Mouse (Mus musculus): ENCODE results near the gene Sec31a.

The Sec31a gene

DNA sequence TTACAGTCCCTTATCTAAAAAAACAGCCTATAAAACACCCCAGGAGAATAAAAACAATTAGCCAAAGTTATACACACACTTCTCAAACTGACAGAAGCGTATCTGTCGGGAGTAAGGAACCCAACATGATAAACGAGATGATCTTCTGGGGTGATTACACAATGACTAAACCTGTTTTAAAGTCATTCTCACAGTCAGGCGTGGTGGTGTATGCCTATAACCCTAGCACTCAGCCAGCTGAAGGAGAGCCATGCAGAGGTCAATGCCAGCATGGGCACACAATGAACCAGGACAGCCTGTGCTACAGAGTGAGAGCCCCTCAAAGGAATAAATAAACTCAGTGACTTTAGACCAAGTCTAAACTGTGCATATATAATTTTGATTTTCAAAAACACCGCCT, 7.5 kb downstream of the Sec31a start:
- DNase-seq, result no peak

DNA sequence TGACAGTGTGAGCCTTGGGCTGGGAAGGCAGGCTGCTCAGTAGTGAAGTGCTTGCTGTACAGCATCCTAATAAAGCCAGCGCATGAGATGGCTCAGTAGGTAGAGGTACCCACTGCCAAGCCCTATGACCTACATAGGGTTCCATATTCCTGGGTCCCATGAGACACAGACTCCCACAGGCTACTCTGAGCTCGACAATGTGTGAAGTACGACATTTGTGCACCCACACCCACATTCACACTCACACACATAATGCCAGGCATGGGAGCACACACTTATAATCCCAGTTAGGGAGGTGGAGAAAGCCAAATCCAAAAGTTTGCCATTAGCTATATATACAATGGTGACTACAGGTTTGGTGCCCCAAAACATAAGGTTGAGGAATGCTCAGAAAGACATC, 19.3 kb downstream of the Sec31a start:
- no peak for DNase-seq

DNA sequence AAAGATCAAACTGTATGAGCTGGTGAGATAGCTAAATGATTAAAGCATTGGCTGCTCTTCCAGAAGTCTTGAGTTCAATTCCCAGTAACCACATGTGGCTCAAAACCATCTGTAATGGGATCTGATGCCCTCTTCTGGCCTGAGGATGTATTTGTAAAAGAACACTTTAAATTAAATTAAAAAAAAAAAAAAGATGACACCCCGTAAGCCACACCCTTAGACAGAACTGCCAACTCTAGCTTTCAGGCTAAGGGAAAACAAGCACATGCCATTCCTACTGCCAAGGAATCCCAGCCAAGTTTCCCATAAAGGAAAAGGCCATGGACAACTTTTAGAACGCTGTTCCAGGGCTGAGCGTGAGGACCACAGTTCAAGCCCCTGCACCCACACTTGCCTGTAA, 22.4 kb downstream of the Sec31a start:
- DNase-seq, result peak in 1 of 2 experiments; percentile 11

- no peak for DNase-seq
Observed at GRCm38 (mm10) chr5:100392436-100392955, 23.5 kb downstream of the Sec31a start.

DNA sequence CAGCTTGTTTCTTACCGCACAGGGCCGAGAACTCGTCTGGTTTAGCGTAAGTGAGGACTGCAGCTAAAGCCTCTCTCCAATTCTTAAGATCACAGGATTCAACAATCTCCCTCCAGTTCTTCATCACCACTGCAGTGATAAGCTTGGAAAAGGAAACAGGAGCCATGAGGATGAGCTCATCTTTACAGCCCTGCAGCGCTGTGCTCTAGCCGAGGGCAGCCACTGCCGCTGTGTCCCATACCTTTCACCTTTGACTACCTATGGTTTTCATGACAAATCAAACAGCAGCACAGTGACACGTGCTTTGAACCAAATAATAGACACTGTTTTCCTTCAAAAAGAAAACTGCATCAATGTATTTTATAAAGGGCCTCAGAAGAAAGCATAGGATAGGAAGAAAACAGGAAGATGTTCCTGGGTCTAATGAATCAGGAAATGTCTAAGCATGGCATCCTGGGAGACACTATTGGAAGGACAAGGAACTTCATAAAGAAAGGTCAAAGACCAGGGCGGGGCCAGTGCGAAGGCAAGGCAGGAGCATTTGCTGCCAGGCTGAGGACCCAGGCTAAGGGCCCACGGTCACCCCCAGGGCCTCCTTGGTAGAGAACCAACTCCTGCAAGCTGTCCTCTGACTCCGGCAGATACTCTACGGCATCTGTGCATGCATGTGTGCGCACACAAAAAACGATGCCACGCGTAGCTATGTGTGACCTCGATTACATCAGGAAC, 32.1 kb downstream of the Sec31a start:
- DNase-seq, result no peak

DNA sequence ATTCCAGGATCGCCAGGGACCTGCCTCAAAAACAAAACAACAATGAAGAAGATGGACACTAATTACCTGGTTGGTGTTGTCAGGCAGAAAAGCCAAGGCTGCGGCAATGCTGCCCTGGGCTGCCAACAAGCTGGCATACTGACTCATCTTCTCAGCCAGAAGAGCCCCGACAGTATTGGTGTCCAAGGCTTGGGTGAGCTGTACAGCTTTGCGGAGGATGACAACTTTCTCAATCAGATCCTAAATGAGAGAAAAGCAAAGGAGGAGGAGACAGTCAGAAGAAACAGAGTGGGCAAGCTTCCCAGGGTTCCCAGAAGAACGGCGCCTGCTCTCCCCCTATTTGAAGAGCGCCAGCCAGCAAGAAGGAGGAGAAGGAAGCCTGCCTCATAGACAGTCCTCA, 34.9 kb downstream of the Sec31a start:
- peak in 1 of 2 experiments; percentile 17 for DNase-seq

GRCm38 (mm10) chr5:100380277-100380676, 35.8 kb downstream of the Sec31a start:
- peak; percentile 77 to 87 for DNase-seq

GRCm38 (mm10) chr5:100378981-100379380, 37.1 kb downstream of the Sec31a start:
- DNase-seq, result no peak

- DNase-seq, result no peak
Observed at GRCm38 (mm10) chr5:100378211-100378610, 37.8 kb downstream of the Sec31a start.

DNA sequence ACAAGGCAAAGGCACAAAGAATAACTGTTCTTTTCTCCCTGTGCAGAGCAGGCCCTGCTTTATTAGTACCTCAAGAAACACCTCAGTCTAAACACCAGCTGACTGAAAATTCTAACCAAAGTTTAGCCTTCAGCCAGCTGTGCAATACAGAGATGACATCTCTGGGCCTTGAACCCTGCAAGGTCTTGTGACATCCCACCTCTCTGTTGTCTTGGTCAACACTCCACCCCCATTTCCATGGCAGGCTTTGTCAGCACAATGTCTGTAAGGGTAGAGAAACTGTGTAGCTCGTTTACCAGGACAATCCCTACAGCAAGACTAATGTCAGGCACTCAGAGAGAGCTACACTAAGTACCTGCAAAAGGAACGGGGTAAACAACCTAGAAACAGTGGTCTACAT, 38.7 kb downstream of the Sec31a start:
- DNase-seq, result no peak

DNA sequence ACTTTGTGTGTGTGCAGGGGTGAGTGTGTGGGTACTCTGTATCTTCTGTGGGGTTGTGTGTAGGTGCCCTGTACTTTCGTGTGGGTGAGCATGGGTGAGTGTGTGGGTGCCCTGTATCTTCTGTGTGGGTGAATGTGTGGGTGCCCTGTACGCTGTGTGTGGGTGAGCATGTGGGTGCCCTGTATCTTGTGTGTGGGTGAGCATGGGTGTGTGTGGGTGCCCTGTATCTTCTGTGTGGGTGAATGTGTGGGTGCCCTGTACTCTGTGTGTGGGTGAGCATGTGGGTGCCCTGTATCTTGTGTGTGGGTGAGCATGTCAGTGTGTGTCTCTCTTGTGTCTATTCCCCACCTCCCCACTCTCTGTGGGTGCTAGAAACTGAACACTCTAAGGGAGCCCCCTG, 41.3 kb downstream of the Sec31a start:
- no peak for DNase-seq

DNA sequence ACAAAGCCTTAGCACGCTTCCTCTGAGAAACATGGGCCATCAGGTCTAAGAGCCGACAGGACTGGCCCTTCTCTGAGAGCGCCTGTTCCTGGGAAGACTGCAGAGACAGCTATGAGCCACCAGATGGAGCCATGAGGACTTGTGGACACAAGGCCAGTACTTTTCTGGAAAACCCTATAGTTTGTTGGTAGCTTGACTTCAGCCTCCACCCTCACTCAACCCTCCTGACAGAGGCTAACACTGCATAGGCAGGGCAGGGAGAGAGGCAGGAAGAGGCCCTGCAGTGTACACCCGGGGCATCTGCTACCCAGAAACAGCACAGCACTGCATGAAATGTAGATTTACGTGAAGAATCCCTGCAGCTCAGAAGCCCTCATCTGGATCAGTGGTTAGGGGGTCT, 42.1 kb downstream of the Sec31a start:
- DNase-seq, result peak; percentile 52 to 54

GRCm38 (mm10) chr5:100370919-100371318, 45.1 kb downstream of the Sec31a start:
- DNase-seq, result no peak

DNA sequence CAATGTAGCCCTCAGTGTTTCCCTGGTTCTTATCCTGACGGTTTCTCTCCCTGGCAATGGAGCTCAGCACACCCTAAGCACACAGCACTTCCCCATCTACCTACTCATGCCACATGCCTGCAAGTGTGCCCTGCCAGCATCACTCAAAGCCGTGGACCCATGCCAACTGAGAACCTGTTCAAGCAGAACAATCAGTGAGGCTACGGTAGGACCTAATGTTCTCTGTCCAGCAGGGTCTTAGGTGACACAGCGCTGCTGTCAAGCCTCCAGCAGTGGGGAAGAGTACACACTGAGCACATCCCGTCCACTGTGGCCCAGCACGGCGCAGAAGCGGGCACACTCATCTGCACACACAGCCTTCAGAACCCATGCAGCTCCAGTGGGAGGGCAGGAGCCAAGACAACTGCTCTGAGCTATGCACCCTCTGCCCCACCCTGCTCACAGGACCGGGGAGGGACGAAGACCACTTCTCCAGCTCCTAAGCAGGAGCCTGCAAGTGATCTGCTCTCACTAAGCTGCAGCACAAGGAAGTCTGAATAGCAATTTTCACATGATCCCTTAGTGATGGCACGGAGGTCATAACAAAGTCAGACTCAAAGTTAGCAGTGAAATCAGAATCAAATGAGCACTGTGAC, 46.1 kb downstream of the Sec31a start:
- peak; percentile 77 to 81 for DNase-seq

GRCm38 (mm10) chr5:100369093-100369492, 46.9 kb downstream of the Sec31a start:
- no peak for DNase-seq

GRCm38 (mm10) chr5:100368527-100368926, 47.5 kb downstream of the Sec31a start:
- no peak for DNase-seq

- peak; percentile 19 to 52 for DNase-seq
Observed at GRCm38 (mm10) chr5:100367051-100367450, 49.0 kb downstream of the Sec31a start.

DNA sequence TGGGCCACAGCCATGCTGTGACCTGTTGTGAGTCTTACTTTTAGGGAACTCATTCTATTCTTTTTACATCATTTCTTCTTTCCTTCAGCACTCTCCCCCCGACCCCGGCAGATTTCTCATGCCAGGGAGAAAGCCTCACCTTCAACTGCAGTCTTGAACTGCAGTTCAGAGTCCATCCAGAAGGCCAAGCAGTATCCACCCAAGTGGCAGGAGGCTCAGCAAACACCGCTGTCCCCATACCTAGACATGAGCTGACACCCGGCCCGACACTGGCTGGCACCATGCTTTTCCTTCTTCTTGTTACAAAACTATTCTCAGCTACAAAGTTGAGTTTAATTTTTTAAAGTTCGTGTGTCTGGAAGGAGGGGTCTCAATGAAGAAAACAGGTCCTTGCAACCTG, 55.7 kb downstream of the Sec31a start:
- no peak for DNase-seq

- no peak for DNase-seq
Observed at GRCm38 (mm10) chr5:100358334-100358733, 57.7 kb downstream of the Sec31a start.

- DNase-seq, result no peak
Observed at GRCm38 (mm10) chr5:100354644-100355043, 61.4 kb downstream of the Sec31a start.

DNA sequence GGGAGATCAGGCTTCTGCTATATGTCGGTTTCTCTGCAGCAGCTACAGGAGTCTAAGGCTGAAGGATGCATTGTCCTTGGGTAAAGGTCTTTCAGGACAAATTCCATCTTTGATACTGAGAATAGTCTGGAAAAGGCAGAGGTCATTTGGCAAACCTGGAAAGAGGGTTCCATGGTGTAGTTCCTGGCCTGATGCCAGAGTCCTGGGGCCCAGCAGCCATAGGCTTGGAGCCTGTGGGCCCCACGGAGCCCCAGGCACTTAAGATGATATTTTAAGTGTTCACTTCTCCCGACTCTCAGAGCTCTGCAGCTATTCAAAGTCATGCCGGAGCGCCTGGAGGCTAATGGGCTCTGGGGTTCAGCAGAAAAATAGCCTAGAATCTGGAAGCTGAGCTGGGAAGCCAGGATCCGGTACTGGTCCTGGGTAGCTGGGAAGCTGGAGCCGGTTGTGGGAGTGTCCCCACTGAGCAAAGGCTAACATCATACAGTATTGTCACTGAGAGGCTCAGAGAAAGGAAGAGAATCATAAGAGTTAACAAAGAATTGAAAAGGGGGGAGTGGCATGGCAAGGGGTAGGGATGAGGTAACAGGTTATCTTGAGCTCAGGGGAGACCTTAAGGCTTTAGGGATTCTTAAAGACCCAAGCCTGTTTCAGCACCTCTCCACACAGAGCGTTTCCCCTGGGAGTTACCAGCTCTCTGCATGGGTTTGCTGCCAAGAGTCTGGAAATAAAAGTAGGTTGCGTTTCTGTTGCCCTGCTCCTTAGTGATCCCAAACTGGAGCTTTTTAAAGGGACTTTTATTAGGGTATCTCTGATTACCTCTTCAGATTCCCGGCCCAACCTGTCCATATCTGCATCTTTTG, 62.8 kb downstream of the Sec31a start:
- DNase-seq, result peak; percentile 58 to 71

DNA sequence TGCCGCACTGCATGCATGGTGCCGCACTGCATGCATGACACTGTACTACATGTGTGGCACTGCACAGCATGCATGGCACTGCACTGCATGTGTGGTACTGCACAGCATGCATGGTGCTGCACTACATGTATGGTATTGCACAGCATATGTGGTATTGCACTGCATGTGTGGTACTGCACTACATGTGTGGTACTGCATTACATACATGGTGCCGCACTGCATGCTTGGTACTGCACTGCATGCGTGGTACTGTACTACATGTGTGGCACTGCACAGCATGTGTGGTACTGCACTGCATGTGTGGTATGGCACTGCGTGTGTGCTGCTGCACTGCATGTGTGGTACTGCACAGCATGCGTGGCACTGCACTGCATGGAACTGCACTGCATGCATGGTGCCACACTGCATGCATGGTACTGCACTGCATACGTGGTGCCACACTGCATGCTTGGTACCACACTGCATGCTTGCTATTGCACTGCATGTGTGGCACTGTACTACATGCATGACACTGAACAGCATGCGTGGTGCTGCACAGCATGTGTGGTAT, 65.1 kb downstream of the Sec31a start:
- DNase-seq, result no peak
